Mouse (Mus musculus): Measurements from ENCODE around the gene Cdan1. TPM values are rescaled to one million over a fixed set of nuclear protein-coding genes. Genes with fewer than 3 reads are reported as not detected.
"Not testable (repeated sequence)": the region's sequence is repeated elsewhere in the genome, so short reads cannot be mapped to it uniquely, and the experiment has no call there.

The Cdan1 gene
- total RNA-seq, 4 experiments from 2014 or later, result 11.3 to 14.5 (median 11.8) TPM

DNA sequence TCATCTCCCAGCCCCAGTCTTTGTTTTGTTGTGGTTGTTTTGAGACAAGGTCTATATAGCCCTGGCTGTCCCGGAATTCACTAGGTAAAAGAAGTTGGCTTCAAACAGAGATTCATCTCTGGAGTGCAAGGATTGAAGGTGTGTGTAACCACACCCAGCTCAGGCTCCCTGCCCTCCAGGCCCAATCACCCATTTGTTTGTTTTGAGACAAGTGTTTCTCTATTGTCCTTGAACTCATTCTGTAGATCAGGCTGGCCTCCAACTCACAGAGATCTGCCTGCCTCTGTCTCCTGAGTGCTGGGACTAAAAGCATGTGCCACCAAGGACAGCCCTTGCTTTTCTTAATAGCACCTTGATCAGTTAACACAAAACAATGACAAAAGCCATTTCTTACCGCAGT is 101.9 kb downstream of the Cdan1 start:
- DNase-seq (ENCODE audit: low spot score), result no peak

DNA sequence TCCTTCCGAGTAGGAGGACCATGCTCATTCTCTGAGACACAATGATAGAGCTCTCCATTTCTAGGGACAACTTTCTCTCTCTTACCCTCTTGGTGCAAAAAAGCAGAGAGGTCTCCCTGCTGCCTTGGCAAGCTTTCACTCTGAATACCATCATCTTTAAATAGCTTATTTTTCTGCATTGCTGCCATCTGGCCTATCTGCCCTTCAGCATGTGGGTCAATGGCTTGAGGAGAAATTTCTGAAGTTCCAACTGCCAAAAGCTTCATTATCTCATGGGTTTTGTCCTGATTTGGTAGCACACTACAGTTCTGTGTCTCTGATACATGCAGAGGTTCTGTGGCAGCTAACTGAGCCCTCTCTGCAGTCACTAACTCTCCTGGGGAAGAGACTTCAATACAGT is 104.4 kb downstream of the Cdan1 start:
- DNase-seq (ENCODE audit: low spot score), result no peak

DNA sequence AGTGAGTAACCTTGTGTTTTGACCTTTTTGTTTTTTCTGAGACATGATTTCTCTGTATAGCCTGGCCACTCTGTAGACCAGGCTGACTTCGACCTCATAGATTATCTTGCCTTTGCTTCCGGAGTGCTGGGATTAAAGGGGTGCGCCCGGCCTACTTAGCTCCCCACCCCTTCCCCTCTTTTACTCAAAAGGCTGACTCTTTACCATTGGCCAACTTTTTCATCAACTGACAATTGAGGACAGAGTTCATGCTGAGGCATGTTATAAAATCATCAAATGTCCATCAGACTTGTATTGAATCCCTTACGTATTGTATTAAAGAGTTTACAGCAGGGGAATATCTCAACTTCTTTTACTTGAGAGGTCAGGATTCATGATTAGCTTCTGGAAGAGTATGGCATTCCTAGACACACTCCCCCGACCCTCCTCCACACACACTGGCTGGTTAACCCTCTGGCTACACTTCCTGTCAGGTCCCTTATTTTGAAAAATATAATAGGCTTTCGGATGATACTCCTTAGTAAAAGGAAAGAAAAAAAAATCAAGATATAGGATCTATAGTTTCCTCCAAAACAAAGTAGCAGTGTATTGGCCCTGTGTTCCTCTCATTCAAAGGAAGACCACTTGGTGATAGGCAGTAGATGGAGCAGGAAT is 117.9 kb downstream of the Cdan1 start:
- no peak for DNase-seq (ENCODE audit: low spot score)

DNA sequence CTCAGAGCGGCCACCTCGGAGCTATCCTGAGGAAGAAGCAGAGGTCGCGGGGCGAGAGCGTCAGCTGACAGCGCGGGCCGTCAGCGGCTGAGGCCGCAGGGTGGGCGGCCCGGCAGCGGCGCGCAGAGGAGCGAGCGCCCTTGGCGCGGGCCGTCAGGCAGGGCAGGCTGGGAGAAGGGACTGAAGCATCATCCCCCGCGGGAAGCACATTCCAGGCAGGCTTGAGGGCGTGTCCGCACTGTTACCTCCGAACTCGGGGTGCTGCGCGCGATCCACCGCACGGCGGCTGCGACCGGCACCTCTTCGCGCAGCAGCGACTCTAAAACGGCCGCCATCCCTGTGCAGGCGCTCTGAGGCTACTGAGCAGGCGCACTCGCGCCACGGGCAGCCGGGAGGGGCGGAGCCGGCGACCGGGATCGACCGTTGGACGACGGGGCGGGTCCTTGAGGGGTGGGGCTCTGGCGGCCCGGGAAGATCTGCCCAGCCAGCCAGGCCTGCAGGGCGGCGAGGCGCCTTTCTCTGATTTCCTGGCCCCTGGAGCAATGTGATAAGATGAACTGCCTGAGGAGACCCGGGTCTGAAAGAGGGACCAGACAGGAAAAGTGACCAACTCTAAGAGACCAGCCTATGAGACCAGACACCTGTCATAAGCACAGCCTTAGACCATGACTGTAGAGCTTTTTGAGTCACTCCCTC is 118.6 kb downstream of the Cdan1 start:
- peak; percentile 91 for DNase-seq (ENCODE audit: low spot score)

DNA sequence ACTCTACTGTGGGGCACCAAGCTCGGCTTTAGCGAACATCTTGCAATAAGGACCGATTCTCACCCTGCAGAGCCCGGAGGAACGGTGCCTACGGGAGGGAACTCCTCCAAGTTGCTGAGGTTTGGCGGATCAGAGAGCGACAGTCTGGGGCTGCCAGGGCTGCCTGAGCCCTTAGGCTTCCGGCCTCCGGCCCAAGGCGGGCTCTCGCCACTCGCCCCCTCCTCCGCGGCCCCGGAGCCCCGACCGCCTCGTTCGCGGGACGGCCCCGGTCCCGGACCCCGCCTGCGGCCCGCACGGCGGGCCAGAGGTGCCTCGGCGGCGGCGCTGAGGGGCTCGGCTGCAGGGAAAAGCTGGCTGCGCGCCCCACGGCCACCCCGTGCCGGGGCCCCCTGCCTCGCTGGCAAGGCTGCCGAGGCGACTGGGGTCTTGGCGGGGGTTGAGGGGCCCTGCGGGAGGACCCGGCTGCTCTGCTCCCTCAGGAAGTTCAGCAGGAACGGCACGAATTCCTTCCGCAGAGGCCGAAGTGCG is 119.2 kb downstream of the Cdan1 start:
- no peak for DNase-seq (ENCODE audit: low spot score)

DNA sequence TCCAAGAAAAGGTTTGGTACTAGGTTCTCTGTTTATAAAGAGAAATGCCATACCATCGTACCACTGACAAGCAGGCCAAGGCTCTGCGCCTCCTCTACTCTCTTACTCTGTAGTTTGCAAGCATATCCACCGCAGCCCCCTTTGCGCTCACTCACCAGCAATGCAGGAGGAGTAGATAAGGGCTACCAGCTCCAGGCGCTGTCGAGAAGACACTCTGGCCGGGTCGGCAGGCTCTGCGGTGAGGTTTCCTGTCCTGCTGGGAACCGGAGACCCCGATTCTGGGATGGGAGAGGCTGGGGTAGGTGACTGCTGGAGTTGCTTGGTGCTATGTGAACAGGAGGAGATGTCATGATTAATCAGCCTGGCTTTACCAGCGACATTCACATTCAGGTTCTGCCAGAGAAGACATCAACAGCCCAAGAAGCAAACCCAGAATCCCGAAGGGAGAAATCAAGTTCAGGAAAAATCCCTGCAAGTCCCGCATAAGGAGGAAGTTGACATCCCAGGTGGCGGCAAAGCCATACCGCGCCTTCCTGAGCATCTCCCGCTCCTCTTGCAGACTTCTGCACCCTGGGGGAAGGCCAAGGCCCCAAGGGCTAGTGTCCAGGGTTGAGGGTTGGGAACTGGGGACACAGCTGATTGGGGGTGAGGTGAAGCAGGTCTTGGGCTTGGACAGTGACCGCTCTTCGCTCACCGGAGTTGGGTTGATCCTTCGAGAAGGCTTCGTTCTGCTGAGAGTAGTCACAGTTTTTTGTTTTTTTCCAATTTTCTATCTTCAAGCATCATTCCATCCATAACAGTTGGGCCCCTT is 119.9 kb downstream of the Cdan1 start:
- no peak for DNase-seq (ENCODE audit: low spot score)

DNA sequence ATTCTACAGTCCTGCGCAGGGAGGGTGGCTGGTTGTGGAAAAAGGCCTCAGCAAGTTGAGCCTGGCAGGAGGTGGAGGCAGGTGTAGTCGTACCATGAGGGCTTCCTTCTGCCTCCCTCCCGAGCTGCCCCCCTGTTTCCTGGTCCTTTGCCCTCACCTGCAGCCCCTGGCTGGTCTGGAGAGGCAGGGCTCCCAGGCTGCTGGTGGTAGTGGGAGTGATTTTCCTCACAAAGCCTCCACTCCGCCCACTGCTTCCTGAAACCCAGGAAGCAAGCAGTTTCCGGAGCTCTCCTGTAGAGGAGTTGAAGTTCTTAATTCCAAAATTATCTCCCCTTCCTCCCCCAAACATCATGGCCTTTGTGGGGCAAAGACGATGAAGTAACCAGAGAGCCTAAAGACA is 125.8 kb downstream of the Cdan1 start:
- DNase-seq (ENCODE audit: low spot score), result no peak

DNA sequence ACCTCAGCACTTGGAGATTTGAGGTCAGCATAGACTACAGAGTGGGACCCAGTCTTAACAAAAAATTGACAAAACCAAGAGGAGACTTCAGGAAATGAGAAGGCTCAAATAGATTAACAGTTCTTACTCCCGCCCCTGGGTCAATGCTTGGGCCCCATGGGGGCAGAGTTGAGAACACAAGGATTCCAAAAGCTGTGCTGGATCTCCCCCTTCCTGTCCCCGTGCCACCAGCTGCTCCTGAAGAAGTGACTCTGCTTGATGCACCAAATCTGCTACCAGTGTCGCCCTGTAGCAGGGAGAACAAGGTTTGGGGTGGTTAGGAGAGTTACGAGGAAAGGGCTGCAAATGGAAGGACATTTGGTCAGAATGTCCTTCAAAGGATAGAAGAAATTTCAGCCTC is 126.3 kb downstream of the Cdan1 start:
- no peak for DNase-seq (ENCODE audit: low spot score)

DNA sequence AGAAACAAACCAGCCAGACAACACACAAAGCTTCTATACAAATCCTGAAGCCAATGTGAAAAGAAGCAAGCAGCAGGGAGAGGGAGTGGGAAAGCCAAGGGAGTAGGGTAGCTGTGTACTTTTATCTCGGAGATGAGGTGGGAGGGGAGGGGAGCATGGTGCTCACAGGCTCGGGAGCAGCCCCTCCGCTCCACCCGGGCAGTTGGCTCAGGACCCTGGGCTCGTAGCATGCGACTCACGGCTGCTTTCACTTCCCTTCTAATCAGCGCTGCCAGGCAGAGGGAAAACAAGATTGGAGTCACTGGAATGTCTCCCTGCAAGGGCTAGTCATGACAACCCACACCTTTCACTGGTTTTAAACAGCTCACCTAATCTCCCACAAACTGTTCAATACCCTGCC is 127.4 kb downstream of the Cdan1 start:
- no peak for DNase-seq (ENCODE audit: low spot score)

DNA sequence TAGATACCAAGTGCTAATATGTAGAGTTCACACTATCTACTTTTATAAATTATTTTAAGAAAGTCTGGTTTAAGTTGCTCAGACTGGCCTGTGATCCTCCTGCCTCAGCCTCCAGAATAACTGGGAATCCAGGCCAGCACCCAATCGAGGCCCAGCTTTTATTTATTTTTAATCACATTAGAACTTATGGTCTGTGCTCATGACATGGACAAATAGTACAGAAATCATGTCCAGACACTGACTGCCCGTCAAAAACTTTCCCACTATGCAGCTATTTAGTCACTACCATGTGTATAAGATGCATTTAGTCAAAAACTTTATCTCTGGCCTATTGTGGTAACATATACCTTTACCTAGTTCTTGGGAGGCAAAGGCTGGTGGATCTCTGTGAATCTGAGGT is 128.0 kb downstream of the Cdan1 start:
- no peak for DNase-seq (ENCODE audit: low spot score)

DNA sequence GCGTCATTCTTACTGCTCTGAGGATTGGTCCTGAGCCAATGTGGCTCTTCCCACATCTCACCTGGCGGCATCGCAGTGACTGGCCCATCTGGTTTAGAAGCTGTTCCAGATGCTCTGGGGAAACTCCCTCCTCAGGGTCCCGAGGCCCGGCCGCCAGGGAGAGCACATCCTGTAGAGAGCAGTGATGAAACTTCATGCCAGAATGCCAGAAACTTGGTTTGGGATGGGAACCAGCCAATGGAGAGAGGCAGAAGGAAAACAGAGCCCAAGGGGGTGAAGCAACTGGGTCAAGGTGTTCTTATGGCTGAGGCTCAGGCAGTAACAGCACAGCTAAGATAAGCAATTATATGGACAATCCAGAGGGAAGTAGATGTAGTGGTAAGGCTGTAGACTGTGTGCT is 129.1 kb downstream of the Cdan1 start:
- DNase-seq (ENCODE audit: low spot score), result no peak

DNA sequence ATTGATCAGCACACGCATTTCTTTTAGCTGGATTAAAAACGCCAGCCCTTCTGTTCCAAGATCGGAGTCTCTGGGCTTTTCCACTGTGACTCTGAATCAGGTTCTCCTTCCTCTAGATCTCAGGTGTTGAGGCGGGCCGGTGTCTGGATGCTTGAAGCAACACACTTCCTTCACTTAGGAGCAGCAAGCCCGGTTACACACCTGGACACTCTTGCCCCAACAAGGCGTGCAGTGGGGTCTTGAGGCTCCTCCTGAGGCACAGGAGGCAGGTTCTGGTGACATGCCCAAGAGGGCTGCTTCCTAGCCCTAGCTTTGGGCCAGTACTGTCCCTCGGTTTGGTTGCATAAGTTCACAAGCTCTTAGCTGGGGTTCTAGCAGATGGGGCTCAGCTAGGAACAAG is 131.4 kb downstream of the Cdan1 start:
- DNase-seq (ENCODE audit: low spot score), result no peak

DNA sequence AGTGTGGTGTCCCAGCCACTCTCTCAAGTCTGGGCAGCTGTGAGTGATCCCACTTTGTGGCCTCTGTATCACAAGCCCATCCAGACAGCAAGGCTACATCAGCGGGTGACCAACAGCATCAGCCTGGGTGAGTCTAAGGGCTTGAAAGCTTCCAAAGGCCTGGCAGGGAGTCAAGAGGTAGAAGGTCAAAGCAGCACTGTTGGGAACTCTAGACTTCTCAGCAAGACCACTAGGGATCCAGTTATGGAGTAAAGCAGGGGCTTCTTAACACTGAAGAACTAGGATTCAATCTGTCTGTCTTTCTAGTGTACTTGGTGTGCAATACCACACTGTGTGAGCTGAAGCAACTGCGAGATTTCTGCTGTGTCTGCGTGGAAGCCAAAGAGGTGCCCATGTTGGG is 136.5 kb downstream of the Cdan1 start:
- no peak for DNase-seq (ENCODE audit: low spot score)

DNA sequence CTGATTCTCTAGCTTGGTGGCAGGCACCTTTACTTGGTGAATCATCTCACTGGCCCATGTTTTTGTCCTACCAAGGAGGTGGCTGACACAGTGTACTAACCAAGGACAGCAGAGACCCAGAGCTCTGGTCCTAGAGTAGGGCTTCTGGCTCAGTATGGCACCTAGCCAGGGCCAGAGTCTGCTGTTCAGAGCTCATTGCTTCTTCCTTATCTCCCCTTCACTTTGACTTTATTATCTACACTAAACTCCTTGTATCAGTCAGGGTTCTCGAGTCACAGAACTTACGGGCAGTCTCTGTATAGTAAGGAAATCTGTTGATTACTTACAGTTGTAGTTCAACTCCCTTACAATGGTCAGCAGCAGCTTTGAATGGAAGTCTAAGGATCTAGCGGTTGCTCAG is 139.0 kb downstream of the Cdan1 start:
- DNase-seq (ENCODE audit: low spot score), result no peak

DNA sequence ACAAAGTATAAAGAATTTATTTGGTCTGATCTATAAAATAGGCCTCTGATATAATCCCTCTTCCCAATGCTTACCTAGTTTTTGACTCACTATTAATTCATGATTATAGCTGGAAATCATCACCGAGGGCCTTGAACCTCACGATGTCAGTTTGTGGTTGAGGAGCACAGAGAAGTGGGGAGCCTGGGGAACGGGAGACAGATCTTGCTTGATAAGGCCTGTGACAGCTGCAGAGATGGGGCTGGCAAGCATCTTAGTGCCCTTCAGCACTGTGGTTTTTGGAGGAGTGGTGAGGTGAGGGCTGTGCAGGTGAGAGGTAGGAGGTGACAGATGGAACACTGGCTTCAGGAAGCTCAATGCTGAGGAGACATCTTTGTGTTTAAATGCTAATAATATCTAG is 139.8 kb downstream of the Cdan1 start:
- DNase-seq (ENCODE audit: low spot score), result no peak

DNA sequence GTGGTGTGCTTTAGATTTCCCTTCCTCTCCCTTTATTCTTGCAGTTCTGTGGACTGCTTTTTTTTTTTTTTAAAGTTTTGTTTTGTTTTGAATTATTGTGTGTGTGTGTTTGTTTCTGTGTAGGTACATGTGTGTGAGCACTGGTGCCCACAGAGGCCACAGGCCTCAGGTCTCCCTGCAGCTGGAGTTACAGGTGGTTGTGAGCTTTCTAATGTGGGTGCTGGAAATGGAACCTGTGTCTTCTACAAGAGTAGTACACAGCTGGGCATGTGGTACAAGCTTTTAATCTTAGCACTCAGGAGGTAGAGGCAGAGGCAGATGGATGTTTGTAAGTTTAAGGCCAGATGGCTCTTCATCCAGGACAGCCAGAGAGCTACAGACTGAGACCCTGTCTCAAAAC is 142.9 kb downstream of the Cdan1 start:
- DNase-seq (ENCODE audit: low spot score), result no peak

DNA sequence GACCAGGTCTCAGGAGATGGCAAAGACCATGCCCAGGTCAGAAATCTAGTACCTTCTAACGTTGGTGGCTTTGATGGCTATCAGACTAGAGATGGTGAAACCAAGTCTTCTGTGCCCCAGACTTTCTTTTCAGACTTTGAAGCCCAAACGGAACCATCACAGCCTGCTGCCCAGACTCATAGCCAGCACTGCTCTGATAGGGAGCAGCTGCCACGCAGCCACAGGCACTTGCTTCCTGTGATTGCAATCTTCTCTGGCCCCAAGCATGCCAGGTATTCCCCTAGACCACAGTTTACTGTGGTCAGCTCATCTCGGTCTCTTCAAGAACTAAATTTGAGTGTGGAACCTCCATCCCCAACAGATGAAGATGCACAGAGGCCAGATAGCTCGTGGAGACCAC is 147.3 kb downstream of the Cdan1 start:
- no peak for DNase-seq (ENCODE audit: low spot score)

DNA sequence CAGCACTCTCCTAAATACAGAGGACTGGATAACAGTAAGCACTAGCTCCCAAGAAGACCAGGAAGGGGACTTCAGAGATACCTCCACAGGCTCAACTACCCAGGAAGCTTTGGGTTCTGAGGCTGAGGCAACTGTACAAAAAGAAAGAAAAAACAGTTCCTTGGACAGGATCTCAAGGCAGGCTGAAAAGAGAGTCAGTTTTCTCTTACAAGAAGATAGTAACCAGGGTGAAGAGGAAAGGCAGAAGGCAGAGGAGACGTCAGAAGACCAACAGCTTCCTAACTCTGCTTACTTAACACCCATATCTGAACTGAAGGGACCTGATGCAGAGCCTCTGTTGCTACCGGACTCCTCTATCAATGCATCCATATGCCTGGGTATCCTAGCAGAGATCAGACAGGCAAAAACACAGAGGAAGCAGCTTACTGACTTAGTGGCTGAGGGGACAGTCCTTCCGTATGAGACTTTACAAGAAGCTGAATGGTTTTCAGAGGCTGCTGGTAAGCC is 149.5 kb downstream of the Cdan1 start:
- no peak for DNase-seq (ENCODE audit: low spot score)

DNA sequence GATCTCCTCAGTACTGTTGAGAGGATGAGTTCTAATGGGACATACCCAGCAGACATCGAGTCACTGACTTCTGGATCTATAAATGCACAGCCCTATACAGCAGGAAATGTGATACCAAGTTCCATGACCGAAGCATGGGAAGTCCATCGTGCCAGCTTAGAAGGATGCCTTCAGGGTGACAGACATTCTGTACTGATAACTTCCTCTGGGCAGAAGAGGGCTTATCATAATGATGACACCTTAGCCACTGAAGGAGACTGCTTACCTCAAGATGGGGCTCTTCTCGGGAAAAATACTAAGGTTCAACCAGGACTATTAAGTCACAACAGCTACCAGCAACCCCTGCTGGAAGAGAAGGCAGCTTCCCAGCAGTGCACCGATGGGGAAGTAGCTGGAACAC is 152.2 kb downstream of the Cdan1 start:
- no peak for DNase-seq (ENCODE audit: low spot score)

DNA sequence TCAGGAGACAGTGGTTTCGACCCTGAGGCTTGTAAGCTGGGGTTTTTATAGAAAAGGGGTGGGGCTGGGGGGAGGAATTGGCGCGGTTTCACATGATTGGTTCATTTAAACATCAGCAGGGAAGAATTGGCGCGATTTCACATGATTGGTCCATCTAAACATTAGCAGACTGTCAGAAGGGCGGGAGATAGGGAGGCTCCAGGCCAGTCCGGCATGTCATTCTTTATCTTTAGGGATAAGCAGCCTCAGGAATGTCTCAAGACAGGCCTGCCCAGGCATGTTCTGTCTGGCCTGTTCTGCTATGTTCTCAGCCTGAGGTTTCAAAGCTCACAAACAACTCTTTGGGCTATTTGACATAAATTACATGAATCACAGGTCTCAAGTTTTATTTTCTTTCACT is 168.8 kb downstream of the Cdan1 start:
- not testable (repeated sequence) for DNase-seq (ENCODE audit: low spot score)

DNA sequence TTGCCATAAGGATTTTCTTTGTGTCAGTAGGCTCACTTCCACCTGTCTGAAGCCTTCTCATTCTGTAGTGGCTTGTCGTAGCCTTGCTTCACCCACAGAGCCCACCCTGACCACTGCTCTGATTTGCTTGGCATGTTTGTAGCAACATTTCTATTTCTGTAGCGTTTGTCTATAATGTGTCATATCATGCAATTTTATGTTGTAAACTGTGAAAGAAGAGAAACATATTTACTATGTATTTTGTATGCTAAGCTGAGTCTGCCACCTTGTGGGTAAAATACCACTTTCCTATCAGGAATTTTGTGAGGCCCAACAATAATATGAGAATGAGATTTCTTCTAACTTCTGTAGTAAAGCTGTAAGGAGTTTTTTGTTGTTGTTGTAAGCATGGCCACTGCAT is 179.7 kb downstream of the Cdan1 start:
- DNase-seq (ENCODE audit: low spot score), result no peak

DNA sequence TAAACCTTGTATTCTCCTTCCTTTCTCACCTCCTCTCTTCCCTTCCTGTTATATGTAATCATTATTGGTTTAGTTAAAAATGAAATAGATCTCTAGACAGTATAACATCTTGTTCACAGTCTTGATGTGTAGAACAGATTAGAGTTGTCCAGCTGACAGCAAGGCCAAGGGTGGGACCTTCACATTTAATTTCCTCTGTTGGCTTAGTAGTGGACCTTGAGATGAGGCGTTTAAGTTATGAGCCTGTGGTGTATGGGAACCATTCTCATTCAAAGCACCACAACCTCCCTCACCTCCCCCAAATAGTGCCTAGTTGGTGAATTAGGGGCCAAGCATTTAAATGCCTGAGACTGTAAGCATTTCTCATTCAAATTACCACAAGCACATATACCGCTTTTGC is 182.5 kb downstream of the Cdan1 start:
- no peak for DNase-seq (ENCODE audit: low spot score)
